Mouse (Mus musculus): ENCODE data around the gene Stk32c.

Stk32c gene

GRCm38 (mm10) chr7:139101286-139101804 lies 111.8 kb downstream of the Stk32c start:
- no peak for DNase-seq (ENCODE audit: inconsistent age in 2 of 2, low spot score in 1 of 2)

- no peak for DNase-seq (ENCODE audit: inconsistent age in 2 of 2, low spot score in 1 of 2)
Measured at GRCm38 (mm10) chr7:139100531-139101095, 112.5 kb downstream of the Stk32c start.

DNA sequence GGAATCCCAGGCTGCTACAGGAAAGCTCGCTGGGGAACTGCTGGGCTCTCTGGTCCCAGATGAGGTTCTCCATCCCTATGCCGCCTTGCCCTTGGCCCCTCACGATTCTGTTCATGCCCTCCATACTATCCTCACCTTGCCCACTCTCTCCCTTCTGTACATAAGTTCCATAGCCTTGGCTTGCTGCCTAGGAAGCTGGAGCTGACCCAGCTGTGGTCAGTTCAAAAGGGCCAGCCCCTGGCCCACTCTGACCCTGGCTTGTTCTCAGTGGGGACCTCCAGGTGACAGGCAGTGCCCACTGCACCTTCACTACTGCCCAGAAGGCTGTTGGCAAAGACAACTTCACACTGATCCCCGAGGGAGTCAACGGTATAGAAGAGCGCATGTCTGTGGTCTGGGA lies 116.7 kb downstream of the Stk32c start:
- no peak for DNase-seq (ENCODE audit: inconsistent age in 2 of 2, low spot score in 1 of 2)

DNA sequence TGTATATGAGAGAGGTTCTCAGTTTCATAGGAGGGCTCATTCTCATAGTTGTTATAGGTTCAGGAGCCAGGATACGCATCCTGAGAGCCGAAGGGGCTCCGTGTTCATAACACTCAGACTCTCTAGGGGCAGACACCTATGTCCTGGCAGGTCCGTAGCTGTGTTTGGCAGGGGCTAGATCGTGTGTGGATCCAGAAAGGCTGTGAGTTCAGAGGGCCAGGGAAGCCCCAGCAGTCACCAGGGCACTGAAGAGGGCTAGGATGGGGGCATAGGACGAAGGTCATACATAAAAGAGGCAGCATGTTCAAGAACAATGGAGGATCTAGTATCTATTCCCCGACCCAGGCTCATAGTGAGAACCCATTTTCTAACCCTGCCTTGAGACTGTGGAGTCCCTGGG lies 117.8 kb downstream of the Stk32c start:
- no peak for DNase-seq (ENCODE audit: inconsistent age in 2 of 2, low spot score in 1 of 2)

DNA sequence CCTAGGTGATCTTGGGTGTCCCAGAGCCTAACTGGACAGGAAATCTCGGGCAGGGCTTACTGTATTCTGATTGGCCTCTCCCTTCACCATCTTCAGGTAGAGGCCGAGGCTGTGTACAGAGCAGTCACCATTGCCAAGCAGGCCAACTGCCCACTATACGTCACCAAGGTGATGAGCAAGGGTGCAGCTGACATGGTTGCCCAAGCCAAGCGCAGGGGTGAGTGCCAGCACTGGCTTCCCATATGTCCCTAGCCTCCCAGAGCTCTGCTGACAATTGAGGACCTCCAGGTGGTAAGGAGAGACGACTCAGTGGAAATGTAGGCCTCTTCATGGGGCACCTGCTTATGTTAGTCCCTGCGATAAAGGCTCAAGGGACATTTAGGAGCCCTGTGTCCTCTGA lies 118.3 kb downstream of the Stk32c start:
- no peak for DNase-seq (ENCODE audit: inconsistent age in 2 of 2, low spot score in 1 of 2)

- no peak for DNase-seq (ENCODE audit: inconsistent age in 2 of 2, low spot score in 1 of 2)
Measured at GRCm38 (mm10) chr7:139093781-139094180, 119.3 kb downstream of the Stk32c start.

DNA sequence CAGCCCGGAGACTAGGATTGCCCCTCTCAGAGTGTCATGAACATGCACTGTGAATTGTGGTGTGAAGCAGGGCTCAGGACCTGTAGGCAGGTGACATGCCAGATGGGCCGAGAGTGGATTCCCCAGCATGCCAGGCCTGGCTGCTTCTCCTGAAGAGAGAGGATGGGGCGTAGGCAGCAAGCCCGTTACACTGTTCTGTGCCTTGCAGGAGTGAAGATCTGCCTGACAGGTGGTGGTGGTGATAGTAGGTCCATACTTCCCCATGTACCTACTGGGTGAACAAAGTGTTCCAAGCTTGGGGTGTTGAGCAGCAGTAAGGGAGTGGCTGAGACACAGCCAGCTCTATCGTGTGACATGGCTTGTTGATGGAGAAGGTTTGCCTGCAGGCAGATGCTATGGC lies 120.0 kb downstream of the Stk32c start:
- DNase-seq (ENCODE audit: inconsistent age in 2 of 2, low spot score in 1 of 2) = no peak

DNA sequence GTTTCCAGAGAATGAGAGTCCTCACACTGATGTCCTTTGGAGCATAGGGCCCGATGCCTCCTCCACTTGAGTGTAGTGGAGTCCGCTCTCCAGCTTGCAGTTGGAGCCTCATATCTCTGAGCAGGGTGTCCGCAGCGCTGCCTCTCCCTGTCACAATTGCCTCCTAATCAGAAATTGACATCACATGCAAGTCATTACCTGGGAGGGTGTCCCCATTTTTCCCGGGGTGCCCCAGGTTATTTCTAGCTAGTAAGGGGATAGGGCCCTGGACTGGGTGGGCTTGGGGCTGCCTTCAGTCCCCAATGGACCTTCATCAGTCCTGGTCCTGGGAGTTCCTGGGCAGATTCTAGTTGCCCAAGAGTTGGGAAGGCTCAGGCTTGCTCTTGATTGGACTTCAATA lies 120.4 kb downstream of the Stk32c start:
- DNase-seq (ENCODE audit: inconsistent age in 2 of 2, low spot score in 1 of 2) = no peak

DNA sequence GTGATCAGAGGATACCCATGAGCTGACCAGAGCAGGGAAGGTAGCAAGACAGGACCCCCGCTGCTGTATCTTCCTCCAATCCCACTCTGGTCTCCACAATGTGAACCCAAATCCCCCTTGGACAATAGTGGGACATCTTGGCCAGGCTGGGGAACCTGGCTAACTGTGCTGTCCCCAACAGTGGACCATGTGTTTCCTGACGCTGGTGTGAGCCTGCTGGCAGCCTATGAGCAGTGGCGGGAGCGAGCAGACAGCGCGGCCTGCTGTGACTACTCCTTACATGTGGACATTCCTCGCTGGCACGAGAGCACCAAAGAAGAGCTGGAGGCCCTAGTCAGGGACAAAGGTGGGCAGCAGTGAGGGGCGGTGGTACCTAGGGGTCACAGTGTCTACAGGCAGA lies 121.4 kb downstream of the Stk32c start:
- no peak for DNase-seq (ENCODE audit: inconsistent age in 2 of 2, low spot score in 1 of 2)

DNA sequence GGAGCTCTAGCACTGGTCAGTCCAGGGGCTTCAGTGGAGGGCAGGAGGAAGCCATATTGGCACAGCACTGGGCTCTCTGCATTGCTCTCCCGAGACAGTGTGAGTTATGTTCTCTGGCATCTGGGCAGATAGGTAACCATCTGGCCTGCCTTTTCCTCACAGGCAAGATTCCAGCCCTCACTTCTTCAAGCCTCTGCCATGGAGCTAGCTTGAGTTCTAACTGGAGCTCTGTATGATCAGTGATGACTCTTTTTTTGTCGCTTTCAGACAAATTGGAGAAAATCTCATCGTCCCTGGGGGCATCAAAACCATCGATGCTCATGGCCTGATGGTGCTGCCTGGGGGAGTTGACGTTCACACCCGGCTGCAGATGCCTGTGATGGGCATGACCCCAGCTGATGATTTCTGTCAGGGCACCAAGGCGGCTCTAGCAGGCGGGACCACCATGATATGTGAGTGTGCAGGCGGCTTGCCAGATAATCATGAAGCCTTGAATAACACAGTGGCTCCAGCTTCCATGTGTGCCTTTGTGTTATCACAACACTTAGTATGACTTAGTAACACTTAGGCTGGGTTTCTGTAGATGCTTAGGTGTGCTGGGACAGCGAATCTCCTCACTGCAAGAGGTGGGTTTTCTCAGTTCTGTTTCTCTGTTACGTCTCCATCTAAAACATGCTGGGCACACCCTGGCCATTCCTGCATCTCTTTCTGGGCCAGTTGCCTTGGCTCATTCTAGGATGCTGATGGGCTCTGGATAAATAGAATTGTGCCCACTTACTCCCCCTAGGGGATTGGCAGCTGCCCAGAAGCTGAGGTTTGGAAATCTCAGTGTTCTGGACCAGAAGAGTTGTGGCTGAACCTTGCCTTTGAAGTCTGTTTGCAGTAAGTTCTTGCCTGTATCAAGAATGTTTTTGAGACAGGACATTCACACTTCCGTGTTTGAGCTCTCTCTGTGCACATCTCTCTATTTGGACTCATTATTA lies 122.9 kb downstream of the Stk32c start:
- no peak for DNase-seq (ENCODE audit: inconsistent age in 2 of 2, low spot score in 1 of 2)

DNA sequence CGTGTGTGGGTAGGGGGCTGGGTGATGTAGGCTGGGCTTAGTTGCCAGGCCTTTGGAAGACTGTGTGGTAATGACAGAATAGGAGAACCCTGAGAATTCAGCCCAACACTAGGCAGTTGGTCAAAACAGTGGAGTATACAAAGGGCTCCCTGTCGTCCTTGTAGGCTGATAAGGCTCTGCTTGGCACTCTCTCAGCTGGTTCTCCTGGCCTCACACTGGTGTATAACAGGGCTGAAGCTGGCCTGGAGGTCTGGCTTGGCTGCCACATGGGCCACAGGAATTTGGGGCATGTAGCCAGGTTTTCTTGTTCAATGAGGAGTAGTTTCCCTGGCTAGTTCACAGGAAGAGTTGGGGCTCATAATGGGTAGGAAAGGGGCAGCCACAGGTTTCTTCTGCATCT lies 125.3 kb downstream of the Stk32c start:
- DNase-seq (ENCODE audit: inconsistent age in 2 of 2, low spot score in 1 of 2) = peak in 1 of 2 experiments; percentile 38

GRCm38 (mm10) chr7:139086195-139087158 lies 126.6 kb downstream of the Stk32c start:
- peak; percentile 25 to 66 for DNase-seq (ENCODE audit: inconsistent age in 2 of 2, low spot score in 1 of 2)

DNA sequence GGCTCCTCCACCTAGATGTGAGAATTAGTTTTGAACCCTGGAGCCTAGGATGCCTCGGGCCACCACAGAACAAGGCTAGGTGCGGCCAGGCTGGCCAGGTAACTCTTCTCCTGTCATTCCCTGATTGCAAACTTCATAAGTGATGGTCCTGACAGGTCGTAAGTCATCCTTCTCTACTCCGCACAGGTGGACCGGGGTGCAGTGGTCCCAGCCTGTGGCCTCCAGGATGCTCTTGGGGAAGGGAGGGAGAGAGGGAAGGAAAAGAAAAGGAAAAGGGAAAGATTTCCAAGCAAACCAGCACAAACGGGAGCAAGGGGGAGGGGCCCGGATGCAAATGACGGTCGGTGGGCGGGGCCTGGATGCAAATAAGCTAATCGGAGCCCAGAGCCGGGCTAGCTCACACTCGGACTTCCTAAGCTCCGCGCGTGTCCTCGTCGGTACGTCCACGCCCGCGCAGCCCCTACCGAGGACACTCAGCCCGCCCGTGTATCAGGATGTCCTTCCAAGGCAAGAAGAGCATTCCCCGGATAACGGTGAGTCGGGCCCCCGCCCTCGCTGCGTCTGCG lies 127.4 kb downstream of the Stk32c start, which contains the start of gene Dpysl4:
TSS of gene Dpysl4 (plus strand) at position 373 of the 566 bp plus-strand sequence.
- DNase-seq (ENCODE audit: inconsistent age in 2 of 2, low spot score in 1 of 2) = peak; percentile 61 to 82

DNA sequence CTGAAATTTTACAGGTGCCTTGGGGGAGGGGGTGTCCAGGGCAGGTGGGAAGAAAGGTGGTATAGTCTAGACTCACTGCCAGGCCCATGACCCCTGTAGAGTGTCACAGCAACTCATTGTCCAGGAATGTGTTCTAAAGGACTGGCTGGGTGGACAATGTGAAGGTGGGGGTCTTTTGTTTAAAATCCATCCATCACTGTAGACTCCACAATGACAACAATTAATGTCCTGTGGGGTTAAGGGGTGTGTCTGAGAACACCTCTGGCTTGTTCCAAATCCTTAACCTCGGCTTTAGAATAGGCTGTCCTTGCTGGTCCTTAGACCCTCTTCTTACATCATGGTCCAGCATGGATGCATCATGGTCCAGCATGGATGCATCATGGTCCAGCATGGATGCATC lies 128.8 kb downstream of the Stk32c start:
- no peak for DNase-seq (ENCODE audit: inconsistent age in 2 of 2, low spot score in 1 of 2)

- DNase-seq (ENCODE audit: inconsistent age in 2 of 2, low spot score in 1 of 2) = no peak
Measured at GRCm38 (mm10) chr7:139082281-139082680, 130.8 kb downstream of the Stk32c start.

DNA sequence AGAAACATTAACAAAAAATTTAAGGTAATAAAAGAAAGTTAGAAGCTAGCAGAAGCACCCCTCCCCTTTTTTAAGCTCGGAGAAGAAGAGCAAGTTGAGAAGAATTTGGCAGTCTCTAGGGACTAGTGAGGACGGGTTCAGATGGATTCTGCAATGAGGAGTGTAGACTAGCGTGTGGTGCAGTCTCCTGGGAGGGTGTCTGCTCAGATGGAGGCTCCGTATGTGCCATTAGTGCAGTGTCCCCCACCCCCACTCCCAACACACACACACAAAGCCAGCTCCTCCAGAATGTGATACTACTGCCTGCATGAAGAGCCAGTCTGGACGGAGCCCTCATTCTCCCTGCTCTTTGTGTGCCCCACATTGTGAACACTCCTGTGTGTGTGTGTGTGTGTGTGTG lies 131.9 kb downstream of the Stk32c start:
- no peak for DNase-seq (ENCODE audit: inconsistent age in 2 of 2, low spot score in 1 of 2)

- DNase-seq (ENCODE audit: inconsistent age in 2 of 2, low spot score in 1 of 2) = no peak
Measured at GRCm38 (mm10) chr7:139080714-139081113, 132.4 kb downstream of the Stk32c start.

DNA sequence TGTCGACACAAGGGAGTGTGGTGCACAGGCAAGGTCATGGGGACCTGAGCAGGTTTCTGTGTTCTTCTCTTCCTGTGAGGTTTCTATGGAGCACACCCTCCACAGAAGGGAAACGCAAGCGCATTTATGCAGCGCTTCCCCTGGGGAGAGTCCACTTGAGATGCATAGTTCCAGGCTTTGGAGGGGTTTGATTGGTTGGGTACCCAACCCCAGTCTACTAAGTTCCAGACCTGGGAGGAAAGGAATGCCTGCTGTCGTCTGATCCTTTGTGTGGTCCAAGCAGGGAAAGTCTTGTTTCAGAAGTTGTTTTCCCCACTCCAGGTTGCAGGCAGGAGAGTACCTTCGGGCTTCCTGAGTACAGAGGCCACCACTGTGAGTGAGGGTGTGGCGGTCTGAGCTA lies 134.0 kb downstream of the Stk32c start:
- no peak for DNase-seq (ENCODE audit: inconsistent age in 2 of 2, low spot score in 1 of 2)

- no peak for DNase-seq (ENCODE audit: inconsistent age in 2 of 2, low spot score in 1 of 2)
Measured at GRCm38 (mm10) chr7:139078181-139078580, 134.9 kb downstream of the Stk32c start.

- DNase-seq (ENCODE audit: inconsistent age in 2 of 2, low spot score in 1 of 2) = no peak
Measured at GRCm38 (mm10) chr7:139077283-139077682, 135.8 kb downstream of the Stk32c start.
